Mouse (Mus musculus): Measurements from ENCODE around the gene Cyp4a10.

- TF ChIP-seq MAX (IDR thresholded peaks at IDR 0.05) (no peak), CTCF (IDR thresholded peaks at IDR 0.05; ENCODE audit: control insufficient read depth, insufficient read depth, insufficient read length) (no peak), FOSL1 (IDR thresholded peaks at IDR 0.05; ENCODE audit: insufficient read depth, low read length, poor library complexity, severe bottlenecking) (no peak)
Measured at GRCm38 (mm10) chr4:115555513-115555912, 37.4 kb downstream of the Cyp4a10 start.

All from C2C12 (cell line).